Mouse (Mus musculus) embryonic fibroblast, embryonic 13.5 days (primary cell): ENCODE results near the gene Vac14.

ENCODE experiments used
- CTCF ChIP-seq: IDR thresholded peaks from 2 replicates; pipeline ENCODE4 v1.5.1; 2011; ENCODE audit warnings: mild to moderate bottlenecking, control low read depth, low read length, moderate library complexity, borderline replicate concordance; ENCODE audit not compliant: insufficient read depth
- POLR2A ChIP-seq: IDR thresholded peaks from 2 replicates; pipeline ENCODE4 v1.6.1; 2011; ENCODE audit warnings: low read depth, mild to moderate bottlenecking, control low read depth, low read length, moderate library complexity

GRCm38 (mm10) chr8:110696051-110696450, 77.7 kb downstream of the Vac14 start:
- TF ChIP-seq CTCF (no peak), POLR2A (no peak)
